ENCODE assay signal across 28 mouse cellular contexts in the genomic region with DNA sequence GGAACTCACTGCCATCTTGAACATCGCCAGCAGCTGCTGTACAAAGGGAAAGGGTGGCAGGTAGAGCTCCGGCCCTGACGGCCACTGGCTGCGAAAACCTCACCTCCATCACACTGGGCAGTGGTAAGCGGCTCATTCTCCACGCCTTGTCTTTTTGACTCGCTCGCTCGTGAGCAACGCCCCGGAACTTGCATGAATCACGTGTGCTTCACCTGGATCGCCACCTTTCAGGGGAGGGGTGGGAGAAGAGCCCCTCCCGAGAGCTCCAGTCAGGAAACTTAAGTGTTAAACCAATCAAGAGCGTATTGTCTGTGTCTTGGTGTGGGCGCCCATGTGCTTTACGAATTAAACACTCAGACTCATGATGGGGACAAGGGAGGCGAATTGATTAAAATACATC.
DNase-seq lines count a peak whose midpoint lies in the region; ATAC-seq lines count a peak whose summit lies in the region.
"Had no signal": no experiment of that assay in that cellular context is flagged by ENCODE, and none has a peak within 500 bp of the region (broad histone marks: within the 10 kb centered on the region; RNA-seq: fewer than 3 reads in every experiment).

No protein-coding gene starts in this region.

- H3K27me3 ChIP-seq in hindbrain, embryonic 14.5 days (ENCODE audit: control insufficient read depth, insufficient read depth, low read length), result no peaks in the 10 kb centered on the region
- H3K27me3 ChIP-seq in hindbrain, embryonic 11.5 days (ENCODE audit: control insufficient read depth, insufficient read depth, low read length), result no peaks in the 10 kb centered on the region
- no peaks in the 10 kb centered on the region for H3K27me3 ChIP-seq in neural tube, embryonic 14.5 days (ENCODE audit: control insufficient read depth, insufficient read depth, low read length)
- H3K27me3 ChIP-seq: embryonic facial prominence, embryonic 13.5 days; limb, embryonic 15.5 days; liver, embryonic 13.5 days; megakaryocyte, embryonic 14.5 days; midbrain, embryonic 13.5 days; Patski; stomach, embryonic 15.5 days had no signal

- no peaks in the 10 kb centered on the region for H3K36me3 ChIP-seq in hindbrain, embryonic 14.5 days (replicated peaks; ENCODE audit: control insufficient read depth, insufficient read depth)
- H3K36me3 ChIP-seq in hindbrain, embryonic 11.5 days (ENCODE audit: control insufficient read depth, insufficient read depth, low read length), result no peaks in the 10 kb centered on the region
- H3K36me3 ChIP-seq in neural tube, embryonic 14.5 days (ENCODE audit: control insufficient read depth, insufficient read depth, low read length), result no peaks in the 10 kb centered on the region
- H3K36me3 ChIP-seq: liver, embryonic 13.5 days; midbrain, embryonic 13.5 days; stomach, embryonic 15.5 days had no signal

- no peak for DNase-seq in hindbrain, embryonic 14.5 days (ENCODE audit: low spot score)
- no peak for DNase-seq in hindbrain, embryonic 11.5 days (ENCODE audit: low spot score)
- DNase-seq in ES-CJ7 (ENCODE audit: low read depth, low spot score), result peak; percentile 59
- peak; percentile 40 for DNase-seq in R1 (ENCODE audit: low read depth, low spot score)
- no peak for DNase-seq in urinary bladder, postnatal 4 days (ENCODE audit: low spot score in 2 of 2)
- DNase-seq in kidney, adult 9 months, result no peak
- DNase-seq: adrenal gland, postnatal 25 days; B cell, adult 2 months; cerebellum, adult 18-20 months; cerebellum, postnatal 10 days; gastrocnemius, postnatal 10 days; heart, postnatal 14 days; kidney, adult 8-10 months; kidney, postnatal 10 days; layer of hippocampus, adult 9-11 months; liver, embryonic 13.5 days; lung, adult 18-20 months; lung, postnatal 4 days had no signal

- no peak overlapping the region for H3K9ac ChIP-seq in hindbrain, embryonic 14.5 days
- H3K9ac ChIP-seq in hindbrain, embryonic 11.5 days (ENCODE audit: low read depth, low read length), result no peak overlapping the region
- no peak overlapping the region for H3K9ac ChIP-seq in neural tube, embryonic 14.5 days (replicated peaks; ENCODE audit: low read depth, low read length)
- H3K9ac ChIP-seq: embryonic facial prominence, embryonic 13.5 days; limb, embryonic 15.5 days; liver, embryonic 13.5 days; midbrain, embryonic 13.5 days; stomach, embryonic 15.5 days had no signal

- H3K27ac ChIP-seq in hindbrain, embryonic 14.5 days, result 0 out of 2 replicates have a peak overlapping the region, but pooled peaks have one; percentile 60
- no peak overlapping the region for H3K27ac ChIP-seq in hindbrain, embryonic 11.5 days (ENCODE audit: low read depth, low read length)
- peak overlapping the region; percentile 6; the same call in 1 of the 2 replicates for H3K27ac ChIP-seq in neural tube, embryonic 14.5 days (ENCODE audit: low read depth, low read length)
- H3K27ac ChIP-seq: embryonic facial prominence, embryonic 13.5 days; limb, embryonic 10.5 days; limb, embryonic 15.5 days; liver, embryonic 13.5 days; midbrain, embryonic 13.5 days; stomach, embryonic 15.5 days had no signal

- no peaks in the 10 kb centered on the region for H3K9me3 ChIP-seq in hindbrain, embryonic 14.5 days (ENCODE audit: control insufficient read depth, low read length)
- no peaks in the 10 kb centered on the region for H3K9me3 ChIP-seq in hindbrain, embryonic 11.5 days (ENCODE audit: control insufficient read depth, low read length)
- no peaks in the 10 kb centered on the region for H3K9me3 ChIP-seq in neural tube, embryonic 14.5 days (ENCODE audit: control insufficient read depth, low read length)
- H3K9me3 ChIP-seq: embryonic facial prominence, embryonic 13.5 days; limb, embryonic 10.5 days; limb, embryonic 15.5 days; liver, embryonic 13.5 days; midbrain, embryonic 13.5 days; stomach, embryonic 15.5 days had no signal

- WGBS in hindbrain, embryonic 14.5 days, result 93% methylated on average over 18 of the region's 18 CpGs
- WGBS in hindbrain, embryonic 11.5 days, result 93% methylated on average over 18 of the region's 18 CpGs
- WGBS in neural tube, embryonic 14.5 days, result 88% methylated on average over 18 of the region's 18 CpGs

- peaks cover 19% of the 10 kb centered on the region for H3K4me1 ChIP-seq in hindbrain, embryonic 14.5 days (replicated peaks; ENCODE audit: control insufficient read depth, insufficient read depth, low read length)
- H3K4me1 ChIP-seq in hindbrain, embryonic 11.5 days (replicated peaks; ENCODE audit: control insufficient read depth, insufficient read depth, low read length), result no peaks in the 10 kb centered on the region
- peaks cover 14% of the 10 kb centered on the region for H3K4me1 ChIP-seq in neural tube, embryonic 14.5 days (ENCODE audit: control insufficient read depth, insufficient read depth, low read length)
- H3K4me1 ChIP-seq: liver, embryonic 13.5 days had no signal

- H3K4me2 ChIP-seq in hindbrain, embryonic 14.5 days (replicated peaks), result no peak overlapping the region
- H3K4me2 ChIP-seq in hindbrain, embryonic 11.5 days (replicated peaks; ENCODE audit: low read depth, low read length), result no peak overlapping the region
- no peak overlapping the region for H3K4me2 ChIP-seq in neural tube, embryonic 14.5 days (ENCODE audit: low read depth, low read length)
- H3K4me2 ChIP-seq: embryonic facial prominence, embryonic 13.5 days; limb, embryonic 15.5 days; liver, embryonic 13.5 days; midbrain, embryonic 13.5 days; stomach, embryonic 15.5 days had no signal

- H3K4me3 ChIP-seq in hindbrain, embryonic 14.5 days (replicated peaks; ENCODE audit: low read length), result no peak overlapping the region
- H3K4me3 ChIP-seq in hindbrain, embryonic 11.5 days (ENCODE audit: low read depth, low read length), result no peak overlapping the region
- H3K4me3 ChIP-seq in neural tube, embryonic 14.5 days (ENCODE audit: low read depth, low read length), result no peak overlapping the region
- H3K4me3 ChIP-seq: embryonic facial prominence, embryonic 13.5 days; limb, embryonic 10.5 days; limb, embryonic 15.5 days; liver, embryonic 13.5 days; megakaryocyte, embryonic 14.5 days; midbrain, embryonic 13.5 days; stomach, embryonic 15.5 days had no signal

- ATAC-seq in hindbrain, embryonic 14.5 days (ENCODE audit: low FRiP score), result no peak
- no peak for ATAC-seq in hindbrain, embryonic 11.5 days (ENCODE audit: low FRiP score)
- ATAC-seq in neural tube, embryonic 14.5 days (ENCODE audit: low read depth), result no peak
- ATAC-seq: intestine, embryonic 16.5 days; lung, postnatal 0 days; midbrain, embryonic 13.5 days; Patski had no signal

Comparison
In these comparisons a context has a peak if more than half of its experiments do, and no peak if none do; other contexts are left out.
1. DNase-seq: peak in ES-CJ7 (single experiment) and R1 (single experiment); none in hindbrain, embryonic 14.5 days (single experiment), hindbrain, embryonic 11.5 days (single experiment), urinary bladder, postnatal 4 days (0 of 2) and kidney, adult 9 months (single experiment).